Mouse (Mus musculus) midbrain, embryonic 11.5 days (tissue): Measurements from ENCODE around the gene Ncor1. TPM values are rescaled to one million over a fixed set of nuclear protein-coding genes. Genes with fewer than 3 reads are reported as not detected.

Source experiments
- ATAC-seq: fragments of 200-750 bp; cut with Nextera tagmentation; 2 replicates; pipeline ENCODE4 v1.8.0; 2017; ENCODE audit warnings: moderate TSS enrichment, moderate library complexity; ENCODE audit not compliant: low FRiP score
- DNase-seq: peaks from one replicate; pipeline ENCODE4 v3.0.0; 2015; ENCODE audit warnings: low spot score; ENCODE audit errors: missing footprints
- H3K27ac ChIP-seq: fragments of 300-500 bp; sonication (generic); 2 replicates; pipeline ENCODE4 v1.5.1; 2014; ENCODE audit warnings: low read depth, low read length
- H3K27me3 ChIP-seq: fragments of 300-500 bp; sonication (generic); 2 replicates; pipeline ENCODE4 v1.6.1; 2014; ENCODE audit warnings: mild to moderate bottlenecking, low read length, moderate library complexity, mixed read lengths; ENCODE audit not compliant: control insufficient read depth, insufficient read depth
- H3K36me3 ChIP-seq: fragments of 300-500 bp; sonication (generic); 2 replicates; pipeline ENCODE4 v1.6.1; 2014; ENCODE audit warnings: mild to moderate bottlenecking, low read length, moderate library complexity, mixed read lengths; ENCODE audit not compliant: control insufficient read depth, insufficient read depth
- H3K4me1 ChIP-seq: fragments of 300-500 bp; sonication (generic); 2 replicates; pipeline ENCODE4 v1.6.1; 2014; ENCODE audit warnings: low read length; ENCODE audit not compliant: control insufficient read depth, insufficient read depth
- H3K4me2 ChIP-seq: fragments of 300-500 bp; sonication (generic); 2 replicates; pipeline ENCODE4 v1.6.1; 2014; ENCODE audit warnings: mild to moderate bottlenecking, moderate library complexity
- H3K4me3 ChIP-seq: fragments of 300-500 bp; sonication (generic); 2 replicates; pipeline ENCODE4 v1.5.1; 2014; ENCODE audit warnings: low read depth, low read length
- H3K9ac ChIP-seq: fragments of 300-500 bp; sonication (generic); 2 replicates; pipeline ENCODE4 v1.6.1; 2014; ENCODE audit warnings: low read length
- H3K9me3 ChIP-seq: fragments of 300-500 bp; sonication (generic); 2 replicates; pipeline ENCODE4 v1.6.1; 2016; ENCODE audit warnings: low read length; ENCODE audit not compliant: control insufficient read depth
- WGBS: fragments of 180-500 bp; shearing (Covaris S2); extraction: QIAGEN DNeasy Blood & Tissue Kit; methylation state at CpG from one replicate; pipeline ENCODE4 v1.1.7; 2014; 5-methylcytosine and 5-hydroxymethylcytosine counted together
- polyA plus RNA-seq: library from polyadenylated mRNA; unstranded; fragments of >200 nt; fragmentation: Nextera tagmentation; extraction: Ambion mirVana; gene quantifications from 2 replicates; pipeline ENCODE4 v1.2.1, GENCODE M21; 2014

Ncor1 gene
- polyA plus RNA-seq, 1 experiment from 2014 or later: 176 TPM

DNA sequence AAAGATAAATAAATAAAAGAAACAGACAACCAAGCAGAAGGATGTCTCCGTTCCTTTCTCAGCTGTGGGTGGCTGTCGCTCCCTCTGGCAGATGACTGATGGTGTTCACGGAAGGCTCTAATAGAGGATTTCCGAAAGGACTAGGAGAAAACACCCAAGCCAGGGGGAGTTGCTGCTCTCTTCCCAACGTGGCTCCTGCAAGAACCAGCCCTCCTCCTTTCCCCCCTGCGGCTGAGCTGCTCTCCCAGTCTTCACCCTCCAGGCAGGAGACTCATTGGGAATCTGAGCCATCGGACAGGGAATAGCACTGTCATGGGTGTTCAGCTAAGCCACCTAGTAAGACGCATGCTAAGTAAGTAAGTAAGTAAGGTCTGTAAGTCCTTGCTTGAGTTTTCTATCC is 181.3 kb downstream of the Ncor1 start:
- Histone ChIP-seq H3K27me3 (no peaks in the 10 kb centered on the region), H3K27ac (no peak overlapping the region), H3K36me3 (no peaks in the 10 kb centered on the region), H3K4me3 (no peak overlapping the region), H3K9ac (no peak overlapping the region), H3K4me1 (peaks cover 3% of the 10 kb centered on the region; the same call in 1 of the 2 replicates), H3K9me3 (no peaks in the 10 kb centered on the region), H3K4me2 (no peak overlapping the region)
- DNase-seq (peak; percentile 67), ATAC-seq (no peak)
- WGBS: 58% methylated on average over 8 of the region's 8 CpGs

DNA sequence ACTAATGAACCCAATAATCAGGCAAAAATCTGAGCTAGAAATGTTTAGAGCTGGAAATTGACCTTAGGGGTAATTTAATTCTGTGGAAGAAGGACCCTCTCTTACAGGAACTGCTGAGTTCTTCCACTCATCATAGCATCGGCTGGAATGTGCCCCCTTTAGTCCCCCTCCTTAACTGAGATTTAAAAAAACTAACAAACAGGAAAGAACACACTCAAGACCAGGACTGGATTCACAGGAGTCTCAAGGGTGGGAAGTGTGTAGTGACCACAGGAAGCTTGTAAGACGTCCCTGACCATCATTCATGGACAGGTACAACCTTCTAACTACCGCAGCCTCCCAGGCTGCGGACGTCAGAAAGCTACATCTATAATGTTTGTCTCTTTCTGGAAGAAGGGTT is 187.5 kb downstream of the Ncor1 start:
- WGBS: 72% methylated on average over 5 of the region's 5 CpGs
- H3K27me3 ChIP-seq: no peaks in the 10 kb centered on the region
- ATAC-seq: no peak
- DNase-seq: peak; percentile 79
- H3K4me2 ChIP-seq: no peak overlapping the region
- no peaks in the 10 kb centered on the region for H3K9me3 ChIP-seq
- H3K36me3 ChIP-seq: no peaks in the 10 kb centered on the region
- no peak overlapping the region for H3K4me3 ChIP-seq
- H3K4me1 ChIP-seq: peaks cover 2% of the 10 kb centered on the region; the same call in 1 of the 2 replicates
- no peak overlapping the region for H3K9ac ChIP-seq
- no peak overlapping the region for H3K27ac ChIP-seq

DNA sequence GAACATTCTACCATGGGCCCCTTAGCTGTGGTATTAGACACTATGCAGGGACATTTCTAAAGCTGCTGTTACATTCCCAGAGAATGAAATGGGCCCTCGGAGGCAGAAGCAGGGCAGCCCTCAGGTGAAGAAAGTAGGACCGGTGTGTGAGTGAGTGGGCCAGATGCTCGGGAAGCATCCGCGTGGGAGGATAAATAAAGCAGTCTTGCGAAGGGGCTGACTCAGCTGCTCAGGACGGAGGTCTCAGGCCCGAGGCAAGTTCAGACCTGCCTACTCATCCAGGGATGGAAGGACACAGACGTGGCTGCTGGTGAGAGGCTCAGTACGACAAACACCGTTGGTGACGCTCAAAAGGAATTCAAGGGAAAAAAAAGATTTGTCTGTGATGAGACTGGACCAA is 189.2 kb downstream of the Ncor1 start:
- no peak overlapping the region for H3K27ac ChIP-seq
- no peak for DNase-seq
- H3K4me3 ChIP-seq: no peak overlapping the region
- no peak overlapping the region for H3K9ac ChIP-seq
- H3K36me3 ChIP-seq: no peaks in the 10 kb centered on the region
- no peak overlapping the region for H3K4me2 ChIP-seq
- ATAC-seq: no peak
- WGBS: 82% methylated on average over 12 of the region's 12 CpGs
- H3K9me3 ChIP-seq: no peaks in the 10 kb centered on the region
- H3K27me3 ChIP-seq: no peaks in the 10 kb centered on the region
- peaks cover 8% of the 10 kb centered on the region for H3K4me1 ChIP-seq

DNA sequence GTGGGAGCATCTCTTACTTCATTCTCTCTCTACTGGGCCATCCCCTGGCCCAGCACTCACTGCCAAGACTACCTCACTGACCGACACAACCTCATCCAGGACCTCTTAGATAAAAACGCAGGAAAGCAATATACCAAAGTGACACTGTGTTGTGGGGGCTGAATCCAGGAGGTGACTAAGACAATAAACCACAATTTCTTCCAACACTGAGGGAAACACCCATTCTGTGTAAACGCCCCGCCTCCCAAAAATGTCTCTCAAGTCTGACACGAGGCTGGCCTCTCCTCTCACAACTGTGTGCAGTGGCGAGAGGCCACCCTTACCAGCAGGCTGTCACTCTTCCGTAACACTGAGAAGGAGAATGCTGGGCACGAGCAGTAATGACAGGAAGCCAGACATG is 190.0 kb downstream of the Ncor1 start:
- 79% methylated on average over 8 of the region's 8 CpGs for WGBS
- Histone ChIP-seq H3K4me3 (no peak overlapping the region), H3K36me3 (no peaks in the 10 kb centered on the region), H3K4me1 (peaks cover 8% of the 10 kb centered on the region), H3K9me3 (no peaks in the 10 kb centered on the region), H3K27ac (no peak overlapping the region), H3K4me2 (no peak overlapping the region), H3K9ac (no peak overlapping the region), H3K27me3 (no peaks in the 10 kb centered on the region)
- no peak for DNase-seq
- ATAC-seq: no peak

DNA sequence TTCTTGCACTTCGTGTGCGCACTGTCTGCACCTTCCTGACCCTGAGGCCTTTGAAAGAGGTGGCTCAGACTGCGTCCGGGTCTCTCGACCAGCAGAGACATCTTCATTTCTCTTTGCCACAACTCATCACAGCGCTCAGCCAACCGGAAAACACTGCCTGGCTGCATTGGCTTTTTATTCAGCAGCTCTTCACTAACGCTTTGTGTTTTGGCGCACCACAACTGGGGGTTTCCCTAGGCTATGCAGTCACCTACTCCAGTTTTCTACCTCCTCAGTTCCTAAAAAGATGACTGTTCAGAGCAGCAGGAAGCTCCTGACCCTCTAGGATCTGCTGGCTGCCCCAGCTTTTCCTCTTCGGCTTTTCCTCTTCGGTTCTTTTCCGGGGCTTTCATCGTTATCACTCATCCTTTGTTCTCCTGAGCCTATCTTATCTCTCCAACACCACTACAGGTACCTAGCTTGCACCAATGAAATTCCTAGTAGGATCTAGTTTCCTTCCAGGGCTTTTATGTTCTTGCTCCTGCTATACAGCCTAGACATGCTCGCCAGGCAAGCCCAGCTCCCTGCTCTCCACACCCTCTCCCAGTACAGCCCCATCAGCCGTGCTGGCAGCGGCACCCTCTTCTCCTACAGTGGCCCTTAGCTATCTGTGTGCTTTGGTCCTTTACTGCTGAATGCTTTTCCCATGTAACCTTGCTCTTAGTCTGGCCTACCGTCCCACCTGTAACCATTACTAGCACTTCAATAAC is 191.7 kb downstream of the Ncor1 start:
- Histone ChIP-seq H3K27ac (no peak overlapping the region), H3K9me3 (no peaks in the 10 kb centered on the region), H3K36me3 (no peaks in the 10 kb centered on the region), H3K27me3 (no peaks in the 10 kb centered on the region), H3K4me3 (no peak overlapping the region), H3K4me2 (no peak overlapping the region), H3K4me1 (peaks cover 8% of the 10 kb centered on the region), H3K9ac (no peak overlapping the region)
- DNase-seq (no peak), ATAC-seq (no peak)
- 44% methylated on average over 17 of the region's 17 CpGs for WGBS

Other genes with a start within 250 kb of the Ncor1 start
- 3.4 and 5.4 TPM in 2 replicates for gene Adora2b, start 209.6 kb downstream of the Ncor1 start, polyA plus RNA-seq
- gene Zswim7, start 177.2 kb downstream of the Ncor1 start, polyA plus RNA-seq: 13.4 and 15.3 TPM in 2 replicates
- 11.2 and 13.4 TPM in 2 replicates for gene Ttc19, start 177.1 kb downstream of the Ncor1 start, polyA plus RNA-seq
- 15.4 and 15.9 TPM in 2 replicates for gene Pigl, start 81 bp downstream of the Ncor1 start, polyA plus RNA-seq
- gene Cenpv, start 80.7 kb upstream of the Ncor1 start, polyA plus RNA-seq: 54.8 and 68.5 TPM in 2 replicates
- 3,727 and 3,899 TPM in 2 replicates for gene Ubb, start 92.6 kb upstream of the Ncor1 start, polyA plus RNA-seq
- gene Trpv2, start 115.9 kb upstream of the Ncor1 start, polyA plus RNA-seq: 4.9 and 5.4 TPM in 2 replicates
- 12.5 and 12.6 TPM in 2 replicates for gene Lrrc75a, start 190.0 kb upstream of the Ncor1 start, polyA plus RNA-seq
- gene Mmgt2, start 190.1 kb upstream of the Ncor1 start, polyA plus RNA-seq: 38.5 and 43.8 TPM in 2 replicates